Mouse (Mus musculus) small intestine, adult 2 months (tissue): ENCODE results near the gene Zmat3.

Experiments used
- CTCF ChIP-seq: fragments of 200-500 bp; IDR thresholded peaks from 2 replicates; pipeline ENCODE4 v1.5.1; 2012; ENCODE audit warnings: low read depth, mild to moderate bottlenecking, control low read depth, inconsistent platforms, low read length, moderate library complexity, mixed read lengths; ENCODE audit not compliant: insufficient replicate concordance, insufficient read length; ENCODE audit errors: extremely low read depth
- POLR2A ChIP-seq: fragments of 200-500 bp; IDR thresholded peaks from 2 replicates; pipeline ENCODE4 v1.6.1; 2012; ENCODE audit warnings: low read depth, mild to moderate bottlenecking, control low read depth, inconsistent platforms, low read length, moderate library complexity

DNA sequence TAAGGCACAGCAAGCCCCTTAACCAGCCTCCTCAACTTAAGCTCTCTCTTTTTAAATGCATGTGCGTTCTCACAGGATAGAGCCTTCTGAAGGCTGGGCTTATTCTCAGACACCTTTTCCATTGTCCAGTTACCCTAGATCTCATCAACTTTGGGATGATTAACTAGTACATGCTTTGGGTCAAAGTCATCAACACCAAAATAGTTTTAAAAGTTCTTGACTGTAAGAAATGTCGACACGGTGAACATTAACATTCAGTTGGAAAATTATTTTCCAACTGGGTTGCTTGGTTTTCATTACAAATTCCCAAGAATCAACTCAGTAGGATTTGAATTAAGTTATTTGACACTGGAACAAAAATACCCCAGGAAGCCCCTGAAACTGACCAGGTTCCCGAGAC, 27.0 kb upstream of the Zmat3 start:
- TF ChIP-seq CTCF, result no peak
- no peak for TF ChIP-seq POLR2A
